Mouse (Mus musculus): Measurements from ENCODE around the gene Mmp25.

Gene Mmp25

GRCm38 (mm10) chr17:23664556-23665021 is 19.5 kb upstream of the Mmp25 start:
- peak; percentile 78 for DNase-seq (ENCODE audit: low read depth)

GRCm38 (mm10) chr17:23661526-23661925 is 16.4 kb upstream of the Mmp25 start:
- peak; percentile 68 for DNase-seq (ENCODE audit: low read depth)

GRCm38 (mm10) chr17:23660876-23661200 is 15.8 kb upstream of the Mmp25 start:
- DNase-seq (ENCODE audit: low read depth): no peak

DNA sequence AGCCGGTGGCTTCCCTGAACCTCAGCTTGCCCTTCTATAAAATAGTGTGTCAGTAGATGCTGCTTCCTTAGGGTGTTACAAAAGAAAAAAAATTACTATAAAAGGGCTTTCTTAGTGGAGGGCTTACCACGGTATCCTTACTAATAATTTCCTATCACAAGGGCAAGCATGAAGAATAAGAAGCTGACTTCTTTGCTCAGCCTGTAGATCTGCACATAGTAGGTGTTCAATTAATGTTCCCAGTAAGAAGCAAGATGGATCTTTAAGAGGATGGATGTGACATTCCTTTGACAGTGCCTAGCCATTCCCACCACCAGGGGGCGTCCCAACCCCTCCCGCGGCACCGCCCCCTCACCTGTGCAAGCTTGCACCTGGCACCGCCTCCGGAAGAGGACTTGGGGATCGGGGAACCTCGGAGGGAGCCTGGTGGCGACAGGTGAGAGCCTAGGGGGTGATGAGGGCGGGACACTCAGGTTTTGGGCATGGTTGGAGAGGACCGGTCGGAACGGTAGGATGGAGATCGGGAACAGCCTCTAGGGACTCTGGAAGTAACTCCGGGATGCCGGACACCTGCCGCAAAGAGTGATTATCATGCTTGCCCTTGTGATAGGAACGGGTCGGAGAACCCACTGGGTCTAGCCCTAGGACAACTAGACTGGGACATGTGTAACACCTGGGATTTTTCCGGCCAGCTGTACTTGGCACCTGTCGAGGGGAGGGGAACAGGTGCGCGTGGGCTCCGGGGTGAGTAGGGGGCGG is 15.2 kb upstream of the Mmp25 start, which contains the start of gene Bicdl2:
TSS of gene Bicdl2 (plus strand) at position 390 of the 759 bp plus-strand sequence.
- DNase-seq (ENCODE audit: low read depth): peak; percentile 73

- no peak for DNase-seq (ENCODE audit: low read depth)
These were observed 13.4 kb upstream of the Mmp25 start for GRCm38 (mm10) chr17:23658450-23658849.

- no peak for DNase-seq (ENCODE audit: low read depth)
These were observed 9.3 kb upstream of the Mmp25 start for GRCm38 (mm10) chr17:23654410-23654809.

- DNase-seq (ENCODE audit: low read depth): no peak
These were observed 8.9 kb upstream of the Mmp25 start for GRCm38 (mm10) chr17:23654001-23654400.

DNA sequence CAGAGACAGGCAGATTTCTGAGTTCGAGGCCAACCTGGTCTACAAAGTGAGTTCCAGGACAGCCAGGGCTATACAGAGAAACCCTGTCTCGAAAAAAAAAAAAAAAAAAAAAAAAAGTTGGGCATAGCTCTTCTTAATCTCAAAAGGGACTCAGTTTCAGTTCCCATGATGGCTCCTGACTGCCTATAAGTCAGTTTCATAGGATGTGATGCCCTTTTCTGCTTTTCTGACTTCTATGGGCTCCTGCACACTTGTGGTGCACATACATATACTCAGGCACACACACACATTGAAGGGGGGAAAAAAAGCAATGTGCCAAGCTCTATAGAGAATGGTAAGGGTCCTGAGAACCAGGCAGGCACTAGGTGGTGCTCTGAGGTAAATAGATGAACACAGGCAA is 8.2 kb upstream of the Mmp25 start:
- no peak for DNase-seq (ENCODE audit: low read depth)

GRCm38 (mm10) chr17:23651363-23651762 is 6.3 kb upstream of the Mmp25 start:
- no peak for DNase-seq (ENCODE audit: low read depth)

DNA sequence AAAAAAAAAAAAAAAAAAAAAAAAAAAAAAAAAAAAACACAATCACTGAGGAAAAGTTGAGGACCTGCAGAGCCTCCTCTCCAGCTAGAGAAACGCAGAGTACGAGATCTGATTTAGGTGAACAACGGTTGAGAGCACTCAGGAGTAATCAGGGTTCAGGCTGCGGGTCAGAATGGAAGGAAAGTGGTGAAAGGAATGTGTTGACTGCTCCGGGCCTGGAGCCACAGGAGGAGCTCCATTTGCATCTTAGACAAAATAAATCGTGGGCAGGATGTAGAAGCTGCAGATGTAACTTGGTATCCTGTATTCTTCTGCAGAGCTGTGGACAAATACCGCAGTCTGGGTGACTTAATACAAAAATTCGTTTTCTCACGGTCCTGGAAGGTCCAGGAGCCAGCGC is 817 bp upstream of the Mmp25 start:
- no peak for DNase-seq (ENCODE audit: low read depth)

DNA sequence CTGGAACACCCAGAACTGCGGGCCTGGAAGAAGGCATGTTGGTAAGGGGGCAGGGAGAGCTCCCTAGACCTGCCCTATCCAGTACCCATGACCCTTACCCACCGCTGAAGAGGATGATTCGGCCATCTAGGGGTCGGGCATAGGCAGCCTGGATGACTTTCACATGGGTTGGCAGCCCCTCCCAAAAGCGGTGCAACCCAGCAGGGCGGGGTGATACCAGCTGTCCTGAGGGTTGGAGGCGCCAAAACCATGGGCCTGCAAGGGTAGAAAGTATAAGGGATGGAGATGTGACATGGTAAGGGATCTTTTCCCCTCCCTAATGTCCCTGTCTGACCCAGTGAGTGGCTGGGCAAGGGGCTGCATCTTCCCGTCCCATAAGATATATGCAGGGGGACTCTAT is 13.8 kb downstream of the Mmp25 start:
- no peak for DNase-seq (ENCODE audit: low read depth)

- peak; percentile 88 for DNase-seq (ENCODE audit: low read depth)
These were observed 14.7 kb downstream of the Mmp25 start for GRCm38 (mm10) chr17:23630195-23631020.

DNA sequence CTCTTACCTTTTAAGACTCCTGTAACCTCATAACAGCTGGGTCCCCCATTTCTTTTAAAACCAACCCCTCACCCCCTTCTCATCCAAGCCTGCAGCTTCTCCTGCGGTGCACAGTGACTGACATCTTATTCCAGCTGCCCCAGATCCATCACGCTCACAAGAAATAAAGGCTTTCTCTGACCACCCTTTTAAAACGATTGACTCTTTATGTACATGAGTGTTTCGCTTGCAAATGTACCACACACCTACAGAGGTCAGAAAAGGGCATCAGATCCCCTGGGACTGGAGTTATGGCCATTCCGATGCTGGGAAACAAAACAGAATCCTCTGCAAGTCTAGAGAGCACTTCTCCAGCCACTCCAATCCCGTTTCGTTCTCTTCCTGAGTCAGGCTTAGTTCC is 17.3 kb downstream of the Mmp25 start:
- DNase-seq (ENCODE audit: low read depth): no peak

GRCm38 (mm10) chr17:23620351-23620750 is 24.7 kb downstream of the Mmp25 start:
- peak; percentile 92 for DNase-seq (ENCODE audit: low read depth)

GRCm38 (mm10) chr17:23617087-23617486 is 28.0 kb downstream of the Mmp25 start:
- peak; percentile 83 for DNase-seq (ENCODE audit: low read depth)

DNA sequence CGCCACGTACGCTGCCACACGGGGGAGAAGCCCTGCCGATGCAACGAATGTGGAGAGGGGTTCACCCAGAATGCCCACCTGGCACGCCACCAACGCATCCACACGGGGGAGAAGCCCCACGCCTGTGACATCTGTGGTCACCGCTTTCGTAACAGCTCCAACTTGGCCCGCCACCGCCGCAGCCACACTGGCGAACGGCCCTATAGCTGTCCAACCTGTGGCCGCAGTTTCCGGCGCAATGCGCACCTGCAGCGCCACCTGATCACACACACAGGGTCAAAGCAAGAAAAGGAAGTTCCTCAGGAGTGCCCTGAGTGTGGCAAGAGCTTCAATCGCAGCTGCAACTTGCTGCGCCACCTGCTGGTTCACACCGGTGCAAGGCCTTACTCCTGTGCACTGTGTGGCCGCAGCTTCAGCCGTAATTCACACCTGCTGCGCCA is 34.7 kb downstream of the Mmp25 start:
- DNase-seq (ENCODE audit: low read depth): peak; percentile 94

DNA sequence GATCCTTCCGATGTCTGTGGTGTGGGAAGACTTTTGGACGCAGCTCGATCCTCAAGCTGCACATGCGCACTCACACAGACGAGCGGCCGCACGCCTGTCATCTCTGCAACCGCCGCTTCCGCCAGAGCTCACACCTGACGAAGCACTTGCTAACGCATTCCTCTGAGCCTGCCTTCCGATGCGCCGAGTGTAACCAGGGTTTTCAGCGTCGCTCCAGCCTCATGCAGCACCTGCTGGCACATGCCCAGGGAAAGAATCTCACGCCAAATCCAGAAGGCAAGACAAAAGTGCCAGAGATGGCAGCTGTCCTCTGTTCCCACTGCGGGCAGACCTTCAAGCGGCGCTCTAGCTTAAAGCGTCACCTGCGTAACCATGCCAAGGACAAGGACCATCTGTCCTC is 35.5 kb downstream of the Mmp25 start:
- no peak for DNase-seq (ENCODE audit: low read depth)

- DNase-seq (ENCODE audit: low read depth): no peak
These were observed 39.9 kb downstream of the Mmp25 start for GRCm38 (mm10) chr17:23605220-23605619.

GRCm38 (mm10) chr17:23604394-23604793 is 40.7 kb downstream of the Mmp25 start:
- no peak for DNase-seq (ENCODE audit: low read depth)

- DNase-seq (ENCODE audit: low read depth): peak; percentile 78
These were observed 41.5 kb downstream of the Mmp25 start for GRCm38 (mm10) chr17:23603542-23603941.

GRCm38 (mm10) chr17:23603077-23603476 is 42.0 kb downstream of the Mmp25 start:
- DNase-seq (ENCODE audit: low read depth): no peak

GRCm38 (mm10) chr17:23601836-23602585 is 43.1 kb downstream of the Mmp25 start:
- DNase-seq (ENCODE audit: low read depth): no peak
